Mouse (Mus musculus) macrophage (primary cell): ENCODE data around the gene Gm17416. TPM values are rescaled to one million over a fixed set of nuclear protein-coding genes. Genes with fewer than 3 reads are reported as not detected.

ENCODE experiments used
- polyA plus RNA-seq: library from polyadenylated mRNA; stranded (reverse); fragments of 250-400 nt; gene quantifications from 3 replicates; pipeline ENCODE4 v1.2.4, GENCODE M21; 2018; ENCODE audit warnings: inconsistent platforms

Gm17416 gene
- polyA plus RNA-seq, 1 experiment from 2014 or later: not detected

Other genes with a start within 250 kb of the Gm17416 start
- gene Rbck1, start 236.7 kb upstream of the Gm17416 start, polyA plus RNA-seq: 29.7 to 57.1 TPM (median 51.6 TPM) in 3 replicates
- 0.29 to 1.5 TPM (median 0.45 TPM) in 3 replicates for gene Trib3, start 225.3 kb upstream of the Gm17416 start, polyA plus RNA-seq
- not detected in 3 replicates for gene Nrsn2, start 192.7 kb upstream of the Gm17416 start, polyA plus RNA-seq
- gene Sox12, start 171.3 kb upstream of the Gm17416 start, polyA plus RNA-seq: 0.11 to 0.15 TPM in 2 of 3 replicates, not detected in the other
- 0.60 to 1.1 TPM (median 0.98 TPM) in 3 replicates for gene Zcchc3, start 154.3 kb upstream of the Gm17416 start, polyA plus RNA-seq
- not detected in 3 replicates for gene 6820408C15Rik, start 153.8 kb upstream of the Gm17416 start, polyA plus RNA-seq
- gene Defb23, start 104.7 kb upstream of the Gm17416 start, polyA plus RNA-seq: not detected in 3 replicates
- gene Defb20, start 92.3 kb upstream of the Gm17416 start, polyA plus RNA-seq: not detected in 3 replicates
- not detected in 3 replicates for gene Defb22, start 79.2 kb upstream of the Gm17416 start, polyA plus RNA-seq
- gene Defb26, start 57.6 kb upstream of the Gm17416 start, polyA plus RNA-seq: not detected in 3 replicates
- not detected in 3 replicates for gene Defb28, start 51.1 kb upstream of the Gm17416 start, polyA plus RNA-seq
- gene Defb29, start 29.2 kb upstream of the Gm17416 start, polyA plus RNA-seq: not detected in 3 replicates
- not detected in 3 replicates for gene Defb21, start 3.4 kb downstream of the Gm17416 start, polyA plus RNA-seq
- gene Defb19, start 11.0 kb downstream of the Gm17416 start, polyA plus RNA-seq: not detected in 3 replicates
- not detected in 3 replicates for gene Defb45, start 30.1 kb downstream of the Gm17416 start, polyA plus RNA-seq
- not detected in 3 replicates for gene Defb36, start 35.0 kb downstream of the Gm17416 start, polyA plus RNA-seq
- gene Defb25, start 53.7 kb downstream of the Gm17416 start, polyA plus RNA-seq: not detected in 3 replicates
- not detected in 3 replicates for gene Rem1, start 57.6 kb downstream of the Gm17416 start, polyA plus RNA-seq
- gene H13, start 100.1 kb downstream of the Gm17416 start, polyA plus RNA-seq: 58.4 to 93.5 TPM (median 77.2 TPM) in 3 replicates
- gene Mcts2, start 117.7 kb downstream of the Gm17416 start, polyA plus RNA-seq: 0.46 to 1.1 TPM (median 0.52 TPM) in 3 replicates
- 0.27 to 88.3 TPM (median 0.39 TPM) in 3 replicates for gene Id1, start 166.9 kb downstream of the Gm17416 start, polyA plus RNA-seq
- gene Cox4i2, start 184.8 kb downstream of the Gm17416 start, polyA plus RNA-seq: not detected in 3 replicates